Mouse (Mus musculus): ENCODE measurements around the gene Gpatch3.

Gene Gpatch3

GRCm38 (mm10) chr4:133584059-133584951 is 9.8 kb downstream of the Gpatch3 start, which contains the start of gene Gpn2:
Gpn2 (plus strand) TSS chr4:133584362.
- peak; percentile 94 for DNase-seq (ENCODE audit: low read depth, low spot score)

DNA sequence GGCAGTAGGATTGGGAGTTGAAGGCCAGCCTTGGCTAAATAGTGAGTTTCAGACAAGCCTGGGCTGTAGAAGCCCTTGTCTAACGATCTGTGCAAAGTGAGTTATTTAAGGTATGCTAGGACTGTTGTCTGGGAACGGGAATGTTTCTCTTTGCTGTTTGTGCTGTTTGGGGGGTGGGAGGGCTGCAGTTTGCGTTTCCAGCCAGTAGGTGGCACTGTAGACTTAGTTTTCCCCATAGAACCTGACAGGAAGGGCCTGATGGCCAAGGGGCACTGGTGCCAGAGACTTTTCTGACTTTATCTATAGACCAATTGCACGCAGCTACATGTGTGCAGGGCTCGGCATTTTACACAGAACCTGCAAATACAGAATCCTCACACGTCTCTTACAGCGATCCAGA is 18.0 kb downstream of the Gpatch3 start:
- peak; percentile 66 for DNase-seq (ENCODE audit: low read depth, low spot score)

GRCm38 (mm10) chr4:133595538-133595937 is 21.0 kb downstream of the Gpatch3 start:
- DNase-seq (ENCODE audit: low read depth, low spot score), result no peak

- DNase-seq (ENCODE audit: low read depth, low spot score), result no peak
These were observed 21.5 kb downstream of the Gpatch3 start for GRCm38 (mm10) chr4:133596084-133596483.

DNA sequence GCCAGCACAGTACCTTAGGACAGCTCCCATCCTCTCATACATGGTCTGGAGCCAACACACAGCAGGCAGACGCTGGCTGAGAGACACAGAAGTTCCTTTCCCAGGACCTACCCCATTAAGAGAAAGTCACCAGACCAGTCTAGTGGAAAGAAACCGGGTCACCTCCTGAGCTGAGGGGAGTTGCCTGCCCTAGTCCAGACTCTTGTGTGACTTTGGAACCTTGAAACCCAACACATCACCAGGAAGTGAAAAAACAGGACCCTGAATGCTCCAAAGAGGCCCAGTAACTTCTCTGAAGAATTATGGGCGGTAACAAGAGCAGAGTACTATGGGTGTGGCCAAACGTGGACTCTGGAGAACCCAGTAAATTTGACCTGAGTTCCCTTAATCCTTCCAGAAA is 24.1 kb downstream of the Gpatch3 start:
- DNase-seq (ENCODE audit: low read depth, low spot score), result peak; percentile 66

GRCm38 (mm10) chr4:133599116-133599515 is 24.6 kb downstream of the Gpatch3 start:
- no peak for DNase-seq (ENCODE audit: low read depth, low spot score)

- DNase-seq (ENCODE audit: low read depth, low spot score), result peak; percentile 92
These were observed 25.1 kb downstream of the Gpatch3 start for GRCm38 (mm10) chr4:133599571-133600073.

DNA sequence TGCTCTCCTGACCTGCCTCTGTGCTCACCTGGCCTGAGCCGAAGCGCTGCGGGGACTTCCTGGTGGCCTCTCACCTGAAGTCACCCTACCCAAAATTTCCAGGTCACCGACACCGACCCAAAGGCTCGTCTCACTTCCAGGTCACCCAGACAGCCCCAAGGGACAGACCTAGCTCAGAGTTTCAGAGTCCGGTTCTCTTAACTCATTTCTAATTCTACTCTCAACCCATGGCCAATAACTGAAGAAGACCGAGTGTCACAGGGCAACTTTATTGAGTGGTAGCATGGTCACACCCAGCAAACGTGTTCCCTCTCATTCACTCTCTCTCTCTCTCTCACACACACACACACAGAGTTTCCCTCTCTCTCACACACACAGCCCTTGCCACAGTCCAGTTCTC is 25.8 kb downstream of the Gpatch3 start:
- DNase-seq (ENCODE audit: low read depth, low spot score), result no peak

DNA sequence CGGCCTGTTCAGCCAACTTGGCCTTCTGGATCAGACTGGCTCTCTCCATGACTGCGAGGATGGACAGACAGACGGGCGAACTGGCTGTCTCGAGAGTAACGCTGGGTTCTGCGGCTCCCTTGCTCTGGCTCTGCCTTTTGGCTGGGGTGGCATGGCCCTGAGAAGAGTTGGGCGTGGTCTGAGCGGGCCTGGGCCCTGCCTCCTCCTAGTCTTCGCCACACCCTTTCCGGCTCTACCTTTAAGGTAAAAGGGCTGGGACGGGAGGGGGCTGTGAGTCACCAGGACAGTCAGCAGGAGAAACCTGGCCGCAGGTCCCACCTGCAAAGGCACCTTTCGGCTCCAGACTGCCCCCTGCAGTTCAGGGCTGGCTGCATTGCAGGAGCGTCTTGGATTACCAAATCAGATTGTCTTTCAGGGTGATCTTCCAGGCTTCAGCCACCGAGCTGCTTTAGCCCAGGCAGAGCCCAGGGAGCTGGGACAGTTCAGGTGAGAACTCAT is 27.2 kb downstream of the Gpatch3 start, which contains the start of gene Sfn:
Gene Sfn, minus strand, starts transcription at position 448 of the 498 bp plus-strand sequence.
- peak; percentile 86 for DNase-seq (ENCODE audit: low read depth, low spot score)

DNA sequence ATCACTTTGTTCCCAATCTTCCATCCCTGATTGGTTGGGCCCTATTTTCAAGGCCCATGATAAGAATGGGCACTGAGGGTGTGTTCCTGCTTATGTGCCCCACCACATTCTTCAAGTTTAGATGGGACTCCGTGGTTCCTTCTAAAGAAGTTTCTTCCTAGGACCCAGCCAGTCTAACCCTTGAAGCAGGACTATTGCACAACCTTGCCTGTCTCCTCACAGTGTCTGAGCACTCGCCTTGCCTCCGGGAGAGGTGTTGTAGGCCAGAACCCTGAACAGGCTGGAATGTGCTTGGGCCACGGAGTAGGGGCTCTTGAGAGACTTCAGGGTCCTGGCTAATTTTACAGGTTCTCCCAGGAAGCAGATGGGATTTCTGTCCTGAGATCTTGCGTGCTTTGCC is 28.5 kb downstream of the Gpatch3 start:
- DNase-seq (ENCODE audit: low read depth, low spot score), result no peak

GRCm38 (mm10) chr4:133604175-133604574 is 29.6 kb downstream of the Gpatch3 start:
- DNase-seq (ENCODE audit: low read depth, low spot score), result no peak

DNA sequence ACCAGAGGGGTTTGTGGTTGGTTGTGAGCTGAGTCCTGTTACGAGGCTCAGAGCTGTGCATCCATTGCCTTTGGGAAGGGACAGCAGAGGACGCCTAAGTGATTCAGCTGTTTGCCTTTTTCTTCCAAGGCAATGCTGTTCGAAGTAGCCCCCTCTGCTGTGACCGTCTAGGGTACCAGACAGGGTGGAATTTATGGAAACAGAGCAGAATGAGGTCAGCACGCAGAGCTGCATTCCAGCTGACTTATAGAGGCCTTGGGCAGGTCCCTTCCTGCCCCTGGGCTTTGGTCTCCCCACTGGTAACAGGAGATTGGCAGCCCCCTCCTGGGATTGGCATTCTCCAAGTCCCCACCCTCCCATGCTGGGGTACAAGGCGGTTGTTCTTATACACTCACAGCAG is 30.3 kb downstream of the Gpatch3 start:
- DNase-seq (ENCODE audit: low read depth, low spot score), result no peak

DNA sequence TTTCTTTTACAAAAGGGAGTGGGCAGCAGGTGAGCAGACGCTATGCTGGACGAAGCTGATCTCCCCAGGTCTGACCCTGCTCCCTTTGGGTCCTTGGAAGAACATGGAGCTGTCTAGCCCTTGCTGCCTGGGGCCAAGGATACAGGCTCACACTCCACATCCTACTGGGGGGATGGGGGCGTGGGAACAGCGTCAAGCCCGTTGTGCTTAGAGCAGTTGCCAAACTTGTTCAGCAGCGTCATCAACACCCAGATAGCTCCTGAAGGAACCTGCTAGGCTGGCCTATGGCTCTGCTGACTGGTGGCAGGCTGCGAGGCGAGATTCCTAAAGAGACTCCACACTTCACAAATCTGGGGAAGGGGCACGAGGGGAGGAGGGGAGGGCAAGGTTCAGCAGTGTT is 30.8 kb downstream of the Gpatch3 start:
- no peak for DNase-seq (ENCODE audit: low read depth, low spot score)

GRCm38 (mm10) chr4:133607284-133607683 is 32.7 kb downstream of the Gpatch3 start:
- DNase-seq (ENCODE audit: low read depth, low spot score), result no peak

DNA sequence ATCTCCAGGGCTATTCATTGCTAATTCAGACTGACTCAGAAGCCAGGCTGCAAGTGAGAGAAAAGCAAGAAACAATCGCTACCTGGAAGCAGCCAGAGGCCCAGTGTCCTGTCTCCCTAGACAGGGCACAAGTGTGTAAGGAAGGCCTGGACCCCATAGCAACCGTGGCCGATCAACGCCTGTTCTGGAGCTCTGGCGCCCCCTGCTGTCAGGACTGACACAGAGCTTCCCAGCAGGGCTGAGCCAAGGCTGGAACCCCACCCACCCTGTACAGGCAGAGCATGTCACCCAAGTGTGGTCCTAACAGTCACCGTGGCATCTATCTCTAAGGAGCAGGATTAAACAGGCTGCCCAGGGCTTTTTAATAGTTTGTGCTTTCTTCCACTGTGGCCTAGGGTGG is 35.2 kb downstream of the Gpatch3 start:
- DNase-seq (ENCODE audit: low read depth, low spot score), result peak; percentile 90

GRCm38 (mm10) chr4:133611815-133612214 is 37.3 kb downstream of the Gpatch3 start:
- DNase-seq (ENCODE audit: low read depth, low spot score), result peak; percentile 86

GRCm38 (mm10) chr4:133612416-133612815 is 37.9 kb downstream of the Gpatch3 start:
- DNase-seq (ENCODE audit: low read depth, low spot score), result peak; percentile 70

- DNase-seq (ENCODE audit: low read depth, low spot score), result no peak
These were observed 38.5 kb downstream of the Gpatch3 start for GRCm38 (mm10) chr4:133613026-133613425.

- DNase-seq (ENCODE audit: low read depth, low spot score), result no peak
These were observed 39.3 kb downstream of the Gpatch3 start for GRCm38 (mm10) chr4:133613867-133614266.

DNA sequence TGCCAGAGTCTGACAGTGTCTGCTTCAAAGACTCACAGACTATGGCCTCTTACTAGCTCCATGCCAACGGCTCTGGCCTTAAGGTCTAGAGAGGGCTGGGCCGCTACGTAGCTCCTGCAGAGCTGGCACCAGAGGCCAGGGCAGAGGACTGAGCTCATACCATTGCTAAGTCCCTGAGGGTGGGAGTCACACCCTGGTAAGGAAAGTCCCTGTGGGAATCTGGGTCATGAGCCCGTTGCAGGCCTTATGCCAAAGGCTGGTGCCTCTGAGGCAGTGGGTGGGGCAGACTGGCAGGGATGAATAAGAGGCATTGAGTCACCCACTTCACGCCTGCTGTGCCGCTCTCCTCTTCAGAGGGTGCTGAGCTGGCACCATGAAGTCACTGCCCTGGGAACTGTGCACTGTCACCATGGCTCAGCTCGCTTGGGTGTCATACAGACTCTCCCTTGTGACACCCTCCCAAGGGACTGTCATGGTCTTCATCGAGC is 39.8 kb downstream of the Gpatch3 start:
- DNase-seq (ENCODE audit: low read depth, low spot score), result no peak

DNA sequence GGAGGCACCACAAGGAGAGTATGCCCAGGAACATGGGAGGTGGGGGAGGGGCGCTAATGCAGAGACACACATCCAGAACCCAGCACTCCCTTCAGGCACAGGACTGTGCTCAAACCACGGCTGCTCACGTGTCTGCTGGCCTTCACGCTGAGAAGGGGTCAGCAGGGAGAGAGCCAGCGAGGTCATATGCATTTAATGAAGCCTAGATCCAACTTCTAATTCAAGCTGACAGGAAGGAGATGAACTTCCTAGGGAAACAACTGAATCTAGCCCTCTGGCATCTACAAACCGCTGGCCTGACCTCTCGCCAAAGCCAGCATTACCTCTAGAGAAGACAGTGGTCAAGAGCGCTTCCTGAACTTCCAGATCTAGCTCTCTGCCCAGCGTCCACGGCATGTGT is 40.9 kb downstream of the Gpatch3 start:
- no peak for DNase-seq (ENCODE audit: low read depth, low spot score)

DNA sequence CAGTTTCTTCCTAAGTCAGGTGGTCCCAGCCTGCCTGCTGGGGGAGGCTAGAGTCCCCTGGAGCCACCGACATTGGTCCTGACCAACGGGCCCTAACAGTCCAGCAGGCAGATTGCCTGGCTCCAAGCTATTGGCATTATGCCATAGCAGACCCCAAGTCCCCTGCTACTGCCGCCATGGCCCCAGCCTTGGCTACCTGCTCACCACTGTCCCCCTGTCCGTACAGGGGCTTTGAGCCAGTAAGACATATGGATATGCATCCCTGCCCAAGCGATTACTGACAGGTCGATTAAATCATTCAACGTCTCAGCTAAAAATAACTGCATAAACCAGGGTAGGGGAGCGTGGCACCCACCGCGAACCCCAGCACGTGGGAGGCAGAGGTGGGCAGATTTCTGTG is 43.4 kb downstream of the Gpatch3 start:
- DNase-seq (ENCODE audit: low read depth, low spot score), result no peak
